Mouse (Mus musculus) Patski (cell line): ENCODE results near the gene Lrrc25. TPM values are rescaled to one million over a fixed set of nuclear protein-coding genes. Genes with fewer than 3 reads are reported as not detected.

Experiments
- ATAC-seq: fragments of 100-300 bp; one replicate; pipeline ENCODE4 v1.8.0; 2021
- CTCF ChIA-PET: fragments of 350-600 bp; sonication (Branson Sonifier 250); formaldehyde crosslinking; loops from one replicate; lab custom pipeline; 2022; ENCODE audit warnings: inconsistent platforms; lab: Charles Lee
- POLR2A ChIA-PET: fragments of 350-600 bp; sonication (Branson Sonifier 250); formaldehyde crosslinking; loops from one replicate; lab custom pipeline; 2022; ENCODE audit warnings: antibody characterized with exemption, inconsistent platforms; lab: Charles Lee
- DNase-seq: peaks from one replicate; pipeline ENCODE4 v3.0.0-alpha.2; 2011; ENCODE audit warnings: low read depth, low spot score
- H3K27me3 ChIP-seq: fragments of 371-371 bp; one replicate; pipeline ENCODE4 v1.5.1; 2021
- CTCF ChIP-seq: fragments of 100-300 bp; IDR thresholded peaks from one replicate; pipeline ENCODE4 v1.5.1; 2021
- in situ Hi-C: fragments of 300-500 bp; cut with MboI; formaldehyde crosslinking; loops from 3 replicates; pipeline ENCODE4 v1.11.1; 2018; ENCODE audit warnings: low pct_unique_long_range_greater_than_20kb, mixed read lengths
- polyA plus RNA-seq: library from polyadenylated mRNA; unstranded; gene quantifications from one replicate; pipeline ENCODE4 v1.2.3, GENCODE M21; 2021

The Lrrc25 gene
- polyA plus RNA-seq, 1 experiment from 2014 or later = 0.04 TPM

DNA sequence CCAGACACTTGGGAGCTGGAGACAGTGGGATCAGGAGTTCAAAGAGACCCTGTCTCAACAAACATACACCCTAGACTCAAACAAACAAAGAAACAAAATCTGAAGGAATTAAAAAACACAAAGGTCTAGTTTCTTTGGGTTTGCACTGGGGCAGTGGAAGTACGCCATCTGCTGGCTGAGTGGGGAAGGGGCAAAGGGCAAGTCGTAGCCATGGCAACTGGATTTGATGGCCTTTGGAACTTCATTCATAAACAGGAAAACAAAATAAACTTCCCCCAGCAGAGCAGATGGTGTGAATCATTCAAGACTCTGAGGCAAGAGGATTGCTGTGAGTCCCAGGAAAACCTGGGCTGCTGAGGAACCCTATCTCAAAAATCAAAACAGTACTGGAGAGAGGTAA is 37.3 kb downstream of the Lrrc25 start:
- no peaks in the 10 kb centered on the region for H3K27me3 ChIP-seq
- CTCF ChIA-PET = interaction anchor here (1.1 to 5.9 kb wide), 11 partner anchors 9 to 97 kb away, joined by 3 to 42 read pairs (median 5); no protein-coding TSS in a partner anchor
- TF ChIP-seq CTCF = no peak
- no peak for ATAC-seq
- DNase-seq = no peak
- POLR2A ChIA-PET = interaction anchor here (1.5 to 9.4 kb wide), 2 partner anchors 21 to 44 kb away, joined by 5 to 118 read pairs; partner anchors contain the start of genes Gdf15 and Ssbp4
- in situ Hi-C loops = no loop called here

DNA sequence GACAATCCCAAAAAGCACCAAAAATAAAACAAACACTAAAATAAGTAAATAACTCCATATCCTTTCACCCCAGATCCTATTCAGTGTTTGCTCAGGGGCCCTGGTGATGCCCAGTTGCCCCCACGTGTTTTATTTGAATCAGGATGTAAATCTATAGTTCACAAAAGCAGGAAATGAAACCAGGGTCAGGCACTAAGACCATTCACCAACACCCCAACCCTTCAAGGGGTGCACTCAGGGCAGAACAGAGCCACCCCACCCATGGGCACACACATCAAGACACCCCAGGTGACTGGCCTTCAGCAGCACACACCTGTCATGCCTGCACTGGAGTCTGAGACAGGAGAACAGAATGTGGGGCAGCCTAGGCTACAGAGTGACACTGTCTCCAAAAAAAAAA is 38.2 kb downstream of the Lrrc25 start:
- no peak for ATAC-seq
- in situ Hi-C loops = no loop called here
- H3K27me3 ChIP-seq = no peaks in the 10 kb centered on the region
- DNase-seq = no peak
- CTCF ChIA-PET = interaction anchor here (1.0 to 5.9 kb wide), 10 partner anchors 8 to 82 kb away, joined by 3 to 42 read pairs (median 4); no protein-coding TSS in a partner anchor
- TF ChIP-seq CTCF = no peak
- POLR2A ChIA-PET = interaction anchor here (0.8 to 9.4 kb wide), 4 partner anchors 22 to 45 kb away, joined by 3 to 118 read pairs (median 7); partner anchors contain the start of genes Gdf15 and Ssbp4

DNA sequence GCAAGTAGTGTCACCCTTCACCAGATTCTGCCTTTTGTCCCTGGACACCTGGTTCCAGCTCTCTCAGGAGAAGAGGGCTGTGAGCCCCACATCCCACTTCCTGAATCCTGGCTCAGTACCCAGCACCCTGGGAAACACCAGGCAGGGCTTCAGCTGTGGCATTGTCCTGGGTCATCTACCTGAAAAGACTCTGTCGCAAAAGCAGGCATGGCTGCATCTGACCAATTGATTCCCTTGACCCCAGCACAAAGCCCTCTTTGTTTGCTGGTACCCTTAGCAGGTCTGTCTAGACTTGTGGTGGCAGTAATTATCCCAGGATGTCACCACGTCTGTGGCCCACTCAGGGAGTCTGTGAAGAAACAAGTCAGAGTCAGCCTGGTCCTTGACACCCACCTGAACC is 39.5 kb downstream of the Lrrc25 start:
- no peak for ATAC-seq
- DNase-seq = no peak
- POLR2A ChIA-PET = interaction anchor here (1.5 kb wide), 1 partner anchor 25 kb away, joined by 9 read pairs; no protein-coding TSS in a partner anchor
- H3K27me3 ChIP-seq = no peaks in the 10 kb centered on the region
- in situ Hi-C loops = no loop called here
- CTCF ChIA-PET = interaction anchor here (2.2 kb wide), 1 partner anchor 46 kb away, joined by 4 read pairs; no protein-coding TSS in a partner anchor
- no peak for TF ChIP-seq CTCF

DNA sequence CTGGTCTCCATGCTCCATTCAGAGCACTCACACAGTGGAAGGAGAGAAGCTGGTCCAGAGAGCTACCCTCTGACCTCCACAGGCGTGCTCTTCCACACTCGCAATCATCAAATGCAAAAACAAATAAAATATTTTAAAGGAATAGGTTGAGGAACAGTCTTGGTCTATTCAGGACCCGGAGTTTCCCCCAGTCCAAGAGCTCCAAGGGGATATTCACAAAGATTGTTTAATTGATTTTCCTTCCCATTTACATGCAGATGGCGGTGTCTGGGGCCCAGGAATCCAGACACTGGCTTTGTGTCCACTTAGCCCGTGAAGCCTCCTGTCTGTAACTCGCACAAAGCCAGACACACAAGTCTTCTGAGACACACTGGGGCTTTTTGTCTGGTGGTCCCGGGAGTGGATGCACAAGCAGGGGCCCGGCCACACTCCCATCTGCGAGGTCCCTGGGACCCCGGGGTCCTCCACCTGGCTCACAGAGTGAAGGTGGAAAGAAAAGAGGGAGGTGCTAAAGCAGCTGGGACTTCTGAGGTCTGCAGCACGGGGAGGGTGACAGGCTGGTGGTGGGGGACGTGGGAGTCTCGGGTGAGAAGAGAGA is 40.3 kb downstream of the Lrrc25 start:
- in situ Hi-C loops = no loop called here
- POLR2A ChIA-PET = interaction anchor here (1.0 kb wide), 1 partner anchor 25 kb away, joined by 3 read pairs; no protein-coding TSS in a partner anchor
- CTCF ChIA-PET = interaction anchor here (1.1 to 2.2 kb wide), 2 partner anchors 31 to 45 kb away, joined by 4 to 6 read pairs; no protein-coding TSS in a partner anchor
- TF ChIP-seq CTCF = no peak
- ATAC-seq (no peak), DNase-seq (no peak)
- H3K27me3 ChIP-seq = no peaks in the 10 kb centered on the region

DNA sequence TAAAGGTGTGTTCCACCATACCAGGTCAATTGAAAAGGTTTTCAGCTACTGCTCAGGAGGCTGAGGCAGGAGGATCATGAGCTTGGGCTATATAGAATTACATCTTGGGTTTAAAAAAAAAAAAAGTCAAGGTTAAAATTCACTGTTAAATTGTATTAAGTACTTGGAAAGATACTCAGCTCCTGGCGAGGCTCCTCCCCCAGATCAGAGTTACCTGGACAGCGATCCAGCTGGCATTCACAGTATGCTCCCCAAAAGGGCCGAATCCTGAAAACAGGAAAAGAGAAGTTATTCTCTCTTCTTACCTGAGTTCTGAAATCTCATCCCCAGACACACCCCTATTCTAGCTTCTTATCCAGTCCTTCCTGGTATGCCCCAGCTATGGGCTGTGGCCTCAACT is 41.3 kb downstream of the Lrrc25 start:
- in situ Hi-C loops = no loop called here

DNA sequence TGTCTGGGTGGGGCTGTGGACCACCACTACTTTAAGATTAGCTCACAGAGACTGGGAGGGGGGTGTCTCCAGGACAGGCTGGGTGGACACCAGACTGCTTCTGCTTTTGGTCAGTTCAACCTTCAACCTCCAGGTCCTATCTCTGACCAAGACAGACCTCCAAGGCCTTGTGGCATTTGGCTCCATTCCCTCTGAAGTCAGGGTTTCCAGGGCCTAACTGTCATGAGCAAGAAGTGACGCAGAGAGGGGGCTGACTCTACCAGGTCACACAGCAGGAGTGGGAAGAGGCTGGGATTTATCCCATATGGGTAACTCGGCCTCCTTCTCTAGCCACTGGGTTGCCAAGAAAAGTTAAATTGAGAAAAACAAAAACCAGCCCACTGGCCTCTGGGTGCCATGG is 41.8 kb downstream of the Lrrc25 start:
- no peaks in the 10 kb centered on the region for H3K27me3 ChIP-seq
- no peak for DNase-seq
- no peak for ATAC-seq
- POLR2A ChIA-PET = interaction anchor here (2.2 kb wide), 1 partner anchor 46 kb away, joined by 9 read pairs; no protein-coding TSS in a partner anchor
- in situ Hi-C loops = no loop called here
- TF ChIP-seq CTCF = no peak
- CTCF ChIA-PET = interaction anchor here (0.8 to 1.3 kb wide), 3 partner anchors 14 to 43 kb away, joined by 3 to 4 read pairs (median 4); no protein-coding TSS in a partner anchor

More for the DNA sequence above, 41.3 kb downstream of the Lrrc25 start:
- CTCF ChIA-PET = interaction anchor here (0.8 to 1.3 kb wide), 4 partner anchors 14 to 44 kb away, joined by 3 to 6 read pairs (median 4); no protein-coding TSS in a partner anchor
- TF ChIP-seq CTCF = no peak
- ATAC-seq (no peak), DNase-seq (no peak)
- H3K27me3 ChIP-seq = no peaks in the 10 kb centered on the region
- POLR2A ChIA-PET = interaction anchor here (0.6 kb wide), 1 partner anchor 30 kb away, joined by 3 read pairs; no protein-coding TSS in a partner anchor

DNA sequence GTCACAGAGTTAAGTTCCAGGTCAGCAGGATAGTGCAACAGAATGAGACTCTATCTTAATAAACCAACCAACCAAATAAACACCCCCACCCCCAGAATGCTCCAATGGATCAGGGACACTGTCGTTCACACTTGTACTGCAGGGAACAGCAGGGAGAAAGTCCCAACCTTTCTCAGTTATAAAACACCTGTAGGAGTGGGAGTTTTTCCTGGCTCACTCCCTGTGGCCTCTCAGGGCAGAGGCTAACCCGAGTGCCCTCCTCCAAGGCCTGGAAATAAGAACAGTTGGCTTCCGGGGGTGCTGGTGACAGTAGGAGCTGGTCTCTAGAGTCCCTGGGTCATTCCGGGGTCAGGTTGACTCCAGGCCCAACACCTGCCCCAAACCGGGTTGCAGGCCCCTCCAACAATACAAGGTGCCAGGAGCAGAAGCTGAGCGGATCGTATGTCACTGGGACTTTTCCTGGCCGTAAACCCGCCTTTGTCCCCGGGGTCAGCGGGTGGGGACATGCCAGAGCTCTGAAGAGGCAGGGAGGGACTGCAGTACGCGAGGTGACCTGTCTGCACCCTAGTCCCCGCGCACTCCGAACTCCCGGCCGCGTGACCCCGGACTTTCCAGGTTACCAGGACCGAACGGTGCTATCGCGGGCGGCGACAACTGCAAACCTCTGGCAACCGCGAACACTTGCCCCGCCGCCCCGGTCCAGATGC is 43.1 kb downstream of the Lrrc25 start:
- ATAC-seq (peak; percentile 10), DNase-seq (no peak)
- ChIA-PET CTCF (interaction anchor here (1.0 to 1.8 kb wide), 4 partner anchors 9 to 44 kb away, joined by 3 to 4 read pairs (median 4); partner anchors contain the start of gene Lsm4), POLR2A (interaction anchor here (0.7 to 2.2 kb wide), 4 partner anchors 22 to 48 kb away, joined by 3 to 9 read pairs (median 4); no protein-coding TSS in a partner anchor)
- TF ChIP-seq CTCF = no peak
- in situ Hi-C loops = no loop called here
- H3K27me3 ChIP-seq = no peaks in the 10 kb centered on the region

DNA sequence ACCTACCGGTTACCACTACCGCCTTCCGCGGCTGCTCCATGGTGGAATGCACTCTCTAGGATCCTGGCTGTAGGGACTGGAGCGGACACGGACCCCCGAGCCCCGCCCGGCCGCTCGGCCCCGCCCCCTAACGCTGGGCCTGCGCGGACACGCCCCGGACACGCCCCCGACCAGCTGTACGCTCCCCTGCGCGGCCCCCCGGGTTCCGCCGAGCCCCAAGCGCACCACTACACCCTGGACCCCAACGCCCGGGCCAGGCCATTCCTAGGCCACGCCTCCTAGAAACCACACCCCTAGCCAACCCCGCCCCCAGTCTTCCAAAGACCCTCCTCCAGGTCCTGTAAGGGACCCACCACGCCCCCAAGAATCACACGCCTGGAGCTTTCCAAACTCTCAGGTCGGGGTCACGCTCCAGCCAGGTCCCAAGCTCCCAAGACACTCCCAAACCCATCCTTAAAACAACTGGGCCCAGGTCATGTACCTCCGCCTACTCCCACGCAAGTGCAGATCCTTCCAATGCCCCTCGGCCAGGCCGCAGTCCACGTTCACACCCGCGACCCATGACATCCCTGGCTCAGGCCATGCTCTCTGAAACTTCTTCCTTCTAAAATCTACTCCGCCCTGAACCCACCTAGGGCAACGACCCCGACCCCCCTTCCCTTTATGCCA is 43.8 kb downstream of the Lrrc25 start:
- DNase-seq = no peak
- ChIA-PET POLR2A (interaction anchor here (0.7 to 2.2 kb wide), 5 partner anchors 10 to 48 kb away, joined by 3 to 9 read pairs (median 4); no protein-coding TSS in a partner anchor), CTCF (interaction anchor here (1.0 to 1.8 kb wide), 3 partner anchors 9 to 14 kb away, joined by 3 to 4 read pairs (median 4); partner anchors contain the start of gene Lsm4)
- in situ Hi-C loops = loop anchor here (10.0 kb wide), 1 partner anchor 45 kb away; the partner anchor contains the start of gene Lrrc25
- no peak for TF ChIP-seq CTCF
- no peaks in the 10 kb centered on the region for H3K27me3 ChIP-seq
- peak; percentile 71 for ATAC-seq

DNA sequence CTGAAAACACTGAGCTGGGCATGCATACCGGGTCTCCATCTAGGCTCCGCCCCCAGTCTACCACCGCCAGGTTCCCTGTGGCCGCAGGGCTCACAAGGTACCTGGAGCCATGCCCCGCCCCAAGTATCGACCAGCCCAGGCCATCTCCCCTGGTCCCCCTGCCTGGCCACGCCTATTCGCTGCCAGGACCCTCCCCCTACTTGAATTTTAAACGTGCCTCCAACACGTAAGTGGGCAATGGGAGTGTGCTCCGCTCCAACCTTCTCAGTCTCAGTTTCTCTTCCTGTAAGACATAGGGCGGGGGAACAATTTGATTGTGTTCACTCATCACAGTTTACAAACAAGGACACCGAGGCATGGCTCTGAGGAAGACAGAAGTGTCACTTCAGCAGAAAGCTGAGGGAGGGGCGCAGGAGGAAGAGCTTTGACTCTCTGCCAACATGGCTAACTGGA is 44.3 kb downstream of the Lrrc25 start, which contains the start of gene Pgpep1:
Gene Pgpep1 (minus strand): TSS at position 116 of the 453 bp plus-strand sequence.
- ChIA-PET CTCF (interaction anchor here (1.4 to 1.8 kb wide), 2 partner anchors 10 to 41 kb away, joined by 3 to 4 read pairs; no protein-coding TSS in a partner anchor), POLR2A (interaction anchor here (0.7 to 1.3 kb wide), 3 partner anchors 10 to 29 kb away, joined by 3 to 8 read pairs (median 4); no protein-coding TSS in a partner anchor)
- H3K27me3 ChIP-seq = no peaks in the 10 kb centered on the region
- no peak for TF ChIP-seq CTCF
- no peak for DNase-seq
- in situ Hi-C loops = loop anchor here (10.0 kb wide), 1 partner anchor 45 kb away; the partner anchor contains the start of gene Lrrc25
- no peak for ATAC-seq
